13 mouse cellular contexts compared by ENCODE assay signal in the genomic region with DNA sequence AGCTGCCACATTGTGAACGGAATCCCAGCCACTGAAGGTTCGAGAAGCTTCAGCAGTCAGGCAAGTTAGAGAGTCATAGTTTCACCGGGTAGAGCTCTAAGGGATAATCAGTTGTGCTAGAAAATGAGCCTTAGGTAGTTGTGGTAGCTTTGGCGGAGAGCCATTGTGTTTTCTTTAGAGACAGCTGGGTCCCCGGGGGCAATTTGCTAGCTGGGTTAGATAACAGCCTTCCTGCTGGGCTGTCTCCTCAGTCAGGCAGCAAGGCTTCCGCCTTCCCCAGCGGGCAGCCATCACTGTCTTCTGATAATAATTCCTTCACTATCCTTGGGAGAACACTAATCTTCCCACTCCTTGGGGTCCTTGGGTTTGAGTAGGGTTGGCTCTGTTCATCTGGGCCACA.
DNase-seq lines count a peak whose midpoint lies in the region; ATAC-seq and TF ChIP-seq lines count a peak whose summit lies in the region.
"Had no signal": no experiment of that assay in that cellular context is flagged by ENCODE, and none has a peak within 500 bp of the region (broad histone marks: within the 10 kb centered on the region; RNA-seq: fewer than 3 reads in every experiment).

No protein-coding gene starts in this region.

- no peaks in the 10 kb centered on the region for H3K36me3 ChIP-seq in hindbrain, embryonic 11.5 days (ENCODE audit: control insufficient read depth, insufficient read depth, low read length)
- H3K36me3 ChIP-seq in hindbrain, embryonic 12.5 days = no peaks in the 10 kb centered on the region
- H3K36me3 ChIP-seq in midbrain, embryonic 14.5 days (ENCODE audit: control insufficient read depth, insufficient read depth, low read length) = no peaks in the 10 kb centered on the region
- no peaks in the 10 kb centered on the region for H3K36me3 ChIP-seq in midbrain, embryonic 16.5 days (ENCODE audit: control insufficient read depth, insufficient read depth, low read length)
- no peaks in the 10 kb centered on the region for H3K36me3 ChIP-seq in forebrain, postnatal 0 days (ENCODE audit: insufficient read depth)
- H3K36me3 ChIP-seq: midbrain, embryonic 12.5 days; neural tube, embryonic 12.5 days had no signal

- no peaks in the 10 kb centered on the region for H3K4me1 ChIP-seq in hindbrain, embryonic 11.5 days (replicated peaks; ENCODE audit: control insufficient read depth, insufficient read depth, low read length)
- H3K4me1 ChIP-seq in hindbrain, embryonic 12.5 days = peaks cover 7% of the 10 kb centered on the region; the same call in 1 of the 2 replicates
- peaks cover 6% of the 10 kb centered on the region; the same call in 1 of the 2 replicates for H3K4me1 ChIP-seq in midbrain, embryonic 14.5 days (ENCODE audit: control insufficient read depth, insufficient read depth, low read length)
- no peaks in the 10 kb centered on the region; the same call in 1 of the 2 replicates for H3K4me1 ChIP-seq in midbrain, embryonic 16.5 days (ENCODE audit: control insufficient read depth, insufficient read depth, low read length)
- no peaks in the 10 kb centered on the region for H3K4me1 ChIP-seq in forebrain, postnatal 0 days (ENCODE audit: insufficient read depth)

- peak; percentile 22 to 30 for DNase-seq in cerebellum, postnatal 10 days
- DNase-seq in cerebellum, adult 9-11 months = no peak
- peak; percentile 28 for DNase-seq in hindbrain, embryonic 11.5 days (ENCODE audit: low spot score)
- DNase-seq in midbrain, embryonic 14.5 days = peak; percentile 45
- no peak for DNase-seq in adrenal gland, adult 8-10 months
- DNase-seq in forebrain, postnatal 0 days = no peak
- DNase-seq: gastrocnemius, postnatal 10 days had no signal

- no peak overlapping the region for H3K4me3 ChIP-seq in hindbrain, embryonic 11.5 days (ENCODE audit: low read depth, low read length)
- H3K4me3 ChIP-seq in hindbrain, embryonic 12.5 days = no peak overlapping the region
- no peak overlapping the region for H3K4me3 ChIP-seq in midbrain, embryonic 14.5 days (replicated peaks; ENCODE audit: low read depth, low read length)
- H3K4me3 ChIP-seq in midbrain, embryonic 16.5 days (ENCODE audit: low read depth, low read length) = no peak overlapping the region
- no peak overlapping the region for H3K4me3 ChIP-seq in forebrain, postnatal 0 days (ENCODE audit: low read depth, low read length)
- H3K4me3 ChIP-seq: layer of hippocampus, adult 2 months; midbrain, embryonic 12.5 days; neural tube, embryonic 12.5 days had no signal

- no peak overlapping the region for H3K4me2 ChIP-seq in hindbrain, embryonic 11.5 days (replicated peaks; ENCODE audit: low read depth, low read length)
- no peak overlapping the region for H3K4me2 ChIP-seq in hindbrain, embryonic 12.5 days (replicated peaks)
- H3K4me2 ChIP-seq in midbrain, embryonic 14.5 days (ENCODE audit: low read length) = no peak overlapping the region
- no peak overlapping the region for H3K4me2 ChIP-seq in midbrain, embryonic 16.5 days (ENCODE audit: low read length)
- H3K4me2 ChIP-seq in forebrain, postnatal 0 days (ENCODE audit: low read depth) = no peak overlapping the region
- H3K4me2 ChIP-seq: midbrain, embryonic 12.5 days; neural tube, embryonic 12.5 days had no signal

- no peaks in the 10 kb centered on the region for H3K27me3 ChIP-seq in hindbrain, embryonic 11.5 days (ENCODE audit: control insufficient read depth, insufficient read depth, low read length)
- H3K27me3 ChIP-seq in hindbrain, embryonic 12.5 days = 0 out of 2 replicates have a peak, but pooled peaks cover 3% of the 10 kb centered on the region
- H3K27me3 ChIP-seq in midbrain, embryonic 14.5 days (ENCODE audit: control insufficient read depth, insufficient read depth, low read length) = no peaks in the 10 kb centered on the region
- no peaks in the 10 kb centered on the region for H3K27me3 ChIP-seq in midbrain, embryonic 16.5 days (ENCODE audit: control insufficient read depth, insufficient read depth, low read depth, low read length)
- H3K27me3 ChIP-seq in forebrain, postnatal 0 days (ENCODE audit: insufficient read depth, low read length) = no peaks in the 10 kb centered on the region
- H3K27me3 ChIP-seq: neural tube, embryonic 12.5 days had no signal

- ATAC-seq in hindbrain, embryonic 11.5 days (ENCODE audit: low FRiP score) = no peak
- ATAC-seq in hindbrain, embryonic 12.5 days (ENCODE audit: low FRiP score) = no peak
- ATAC-seq in midbrain, embryonic 14.5 days (ENCODE audit: low FRiP score, low TSS enrichment) = no peak
- no peak for ATAC-seq in midbrain, embryonic 16.5 days
- no peak for ATAC-seq in forebrain, postnatal 0 days
- ATAC-seq: hindbrain, embryonic 16.5 days had no signal

- no peak overlapping the region for H3K27ac ChIP-seq in hindbrain, embryonic 11.5 days (ENCODE audit: low read depth, low read length)
- H3K27ac ChIP-seq in hindbrain, embryonic 12.5 days = no peak overlapping the region
- no peak overlapping the region for H3K27ac ChIP-seq in midbrain, embryonic 14.5 days (replicated peaks; ENCODE audit: low read depth, low read length)
- no peak overlapping the region for H3K27ac ChIP-seq in midbrain, embryonic 16.5 days (ENCODE audit: low read length)
- H3K27ac ChIP-seq in forebrain, postnatal 0 days (ENCODE audit: low read depth, low read length) = no peak overlapping the region
- H3K27ac ChIP-seq: layer of hippocampus, adult 2 months; midbrain, embryonic 12.5 days; neural tube, embryonic 12.5 days had no signal

- H3K9me3 ChIP-seq in hindbrain, embryonic 11.5 days (ENCODE audit: control insufficient read depth, low read length) = no peaks in the 10 kb centered on the region
- H3K9me3 ChIP-seq in hindbrain, embryonic 12.5 days (replicated peaks) = no peaks in the 10 kb centered on the region
- H3K9me3 ChIP-seq in midbrain, embryonic 14.5 days (ENCODE audit: control insufficient read depth, low read length) = no peaks in the 10 kb centered on the region
- no peaks in the 10 kb centered on the region for H3K9me3 ChIP-seq in midbrain, embryonic 16.5 days (replicated peaks; ENCODE audit: control insufficient read depth, low read length, poor library complexity, severe bottlenecking)
- no peaks in the 10 kb centered on the region for H3K9me3 ChIP-seq in forebrain, postnatal 0 days (ENCODE audit: low read length)
- H3K9me3 ChIP-seq: midbrain, embryonic 12.5 days; neural tube, embryonic 12.5 days had no signal

- no peak overlapping the region for H3K9ac ChIP-seq in hindbrain, embryonic 11.5 days (ENCODE audit: low read depth, low read length)
- no peak overlapping the region for H3K9ac ChIP-seq in hindbrain, embryonic 12.5 days
- H3K9ac ChIP-seq in midbrain, embryonic 14.5 days (replicated peaks; ENCODE audit: low read length) = no peak overlapping the region
- H3K9ac ChIP-seq in midbrain, embryonic 16.5 days (ENCODE audit: low read depth, low read length) = no peak overlapping the region
- H3K9ac ChIP-seq in forebrain, postnatal 0 days = no peak overlapping the region
- H3K9ac ChIP-seq: midbrain, embryonic 12.5 days; neural tube, embryonic 12.5 days had no signal

- WGBS in hindbrain, embryonic 11.5 days = 8% methylated on average over 7 of the region's 7 CpGs
- 8% methylated on average over 7 of the region's 7 CpGs for WGBS in hindbrain, embryonic 12.5 days
- 12% methylated on average over 7 of the region's 7 CpGs for WGBS in midbrain, embryonic 14.5 days
- 12% methylated on average over 7 of the region's 7 CpGs for WGBS in midbrain, embryonic 16.5 days
- WGBS in forebrain, postnatal 0 days = 11% methylated on average over 7 of the region's 7 CpGs

- no peak for TF ChIP-seq CTCF in forebrain, postnatal 0 days (IDR thresholded peaks at IDR 0.05; ENCODE audit: low read depth)

Comparison
In these comparisons a context has a peak if more than half of its experiments do, and no peak if none do; other contexts are left out.
1. DNase-seq: peak in cerebellum, postnatal 10 days (2 of 2), hindbrain, embryonic 11.5 days (single experiment) and midbrain, embryonic 14.5 days (single experiment); none in cerebellum, adult 9-11 months (single experiment), adrenal gland, adult 8-10 months (single experiment) and forebrain, postnatal 0 days (single experiment).